Mouse (Mus musculus): ENCODE data around the gene Prdm4.

Gene Prdm4

DNA sequence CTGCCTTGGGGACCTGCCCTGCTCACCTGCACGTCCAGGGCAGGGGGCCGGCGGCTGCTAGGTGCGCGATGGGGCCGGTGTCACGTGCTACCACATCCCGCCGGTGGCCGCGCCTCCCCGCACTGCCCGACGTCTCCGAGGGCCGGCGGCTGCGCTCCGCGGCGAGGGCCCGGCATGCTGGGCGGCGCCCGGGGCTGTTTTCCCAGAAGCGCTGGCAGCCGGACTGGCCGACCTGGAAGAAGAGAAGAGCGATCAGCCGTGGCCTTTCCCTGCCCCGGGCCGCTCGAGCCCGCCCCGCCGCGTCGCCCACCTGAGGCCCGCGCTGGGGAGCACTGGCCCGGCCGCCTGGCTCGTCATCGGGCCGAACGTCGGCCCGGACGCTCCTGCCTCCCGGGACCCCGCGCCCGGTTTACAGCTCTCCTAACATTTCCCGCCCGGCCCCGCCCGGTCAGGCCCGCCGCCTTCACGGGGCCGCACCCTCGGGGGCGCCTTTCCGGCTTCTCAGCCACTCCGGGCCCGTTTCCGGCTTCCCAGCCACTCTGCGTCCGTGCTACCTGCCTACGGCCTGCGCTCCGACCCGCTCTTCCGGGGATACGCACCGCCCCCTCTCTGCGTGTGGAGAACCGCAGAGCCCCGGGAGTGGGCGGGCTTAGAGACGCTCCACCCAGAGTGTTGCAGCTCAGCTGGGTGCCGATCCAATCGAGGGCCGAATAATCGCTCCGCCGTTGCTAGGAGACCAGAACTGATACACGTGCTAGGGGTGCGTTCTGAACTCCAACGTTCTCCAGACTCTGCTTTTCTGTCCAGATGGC is at the start of gene Prdm4:
Gene Prdm4 (minus strand): TSS at position 645 of the 812 bp plus-strand sequence.
- DNase-seq: peak; percentile 99

DNA sequence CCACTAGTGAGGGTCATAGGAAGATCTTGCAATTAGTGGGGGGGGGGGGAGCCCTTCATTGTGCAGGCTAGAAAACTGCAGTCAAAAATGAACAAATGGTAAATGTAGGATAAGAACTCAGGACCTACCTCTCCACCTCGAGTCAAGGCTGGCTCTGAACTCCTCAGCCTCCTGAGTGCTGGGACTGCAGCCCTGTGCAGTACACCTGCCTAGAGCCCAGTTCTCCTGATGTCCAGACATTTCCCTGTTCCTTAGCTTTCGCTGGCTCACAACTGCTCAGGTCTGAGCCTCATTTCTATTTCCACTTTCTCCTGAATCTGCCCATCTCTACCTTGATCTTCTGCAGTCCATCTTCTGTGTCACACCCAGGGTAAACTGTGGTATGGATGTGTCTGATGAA is 49.5 kb upstream of the Prdm4 start:
- no peak for DNase-seq

DNA sequence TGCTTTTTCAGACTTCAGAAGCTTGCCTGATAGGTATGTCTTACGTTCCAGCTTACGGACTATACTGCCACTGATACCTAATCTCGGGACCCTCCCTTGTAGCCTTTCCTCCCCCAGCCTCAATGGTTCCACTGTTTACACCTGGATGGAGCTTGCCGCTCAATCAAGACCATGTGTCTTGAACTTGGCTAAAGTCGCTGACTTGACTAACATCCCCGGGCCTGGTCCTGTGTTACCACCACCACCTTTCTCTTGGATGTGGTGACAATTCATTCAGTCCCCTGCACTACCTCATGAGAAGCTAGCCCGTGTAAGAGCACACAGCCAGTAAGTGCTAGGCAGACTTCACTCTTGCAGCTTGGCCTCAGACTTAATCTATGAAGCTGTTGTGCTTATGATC is 47.4 kb upstream of the Prdm4 start:
- DNase-seq: no peak

- DNase-seq: no peak
Measured at GRCm38 (mm10) chr10:85962897-85963296, 46.0 kb upstream of the Prdm4 start.

DNA sequence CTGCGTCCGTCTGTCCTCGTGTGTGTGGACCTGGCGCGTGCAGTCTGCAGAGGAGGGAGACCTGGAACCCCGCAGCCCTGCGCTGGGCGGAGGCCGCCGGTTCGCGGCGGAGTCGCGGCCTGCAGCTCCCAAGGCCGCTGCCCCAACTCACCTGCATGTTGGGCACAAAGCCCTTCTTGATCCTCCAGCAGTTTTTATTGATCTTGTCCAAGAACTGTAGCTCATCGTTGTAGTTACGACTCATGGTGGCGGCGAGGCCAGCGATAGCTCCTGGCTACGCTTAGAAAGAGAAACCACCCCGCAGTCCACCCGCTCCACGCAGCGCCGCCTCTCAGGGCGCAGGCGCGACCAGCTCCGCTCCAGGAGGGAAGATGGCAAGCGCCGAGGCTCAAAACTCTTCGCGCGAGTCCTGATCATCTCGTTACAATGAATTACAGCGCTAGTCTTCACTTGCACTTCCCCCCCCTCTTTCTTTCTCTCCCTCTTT is 40.6 kb upstream of the Prdm4 start, which contains the start of gene Rtcb:
Gene Rtcb (minus strand): TSS at position 360 of the 487 bp plus-strand sequence.
- DNase-seq: peak; percentile 95

GRCm38 (mm10) chr10:85956871-85957419 is 40.0 kb upstream of the Prdm4 start:
- DNase-seq: no peak

- no peak for DNase-seq
Measured at GRCm38 (mm10) chr10:85954429-85954828, 37.5 kb upstream of the Prdm4 start.

DNA sequence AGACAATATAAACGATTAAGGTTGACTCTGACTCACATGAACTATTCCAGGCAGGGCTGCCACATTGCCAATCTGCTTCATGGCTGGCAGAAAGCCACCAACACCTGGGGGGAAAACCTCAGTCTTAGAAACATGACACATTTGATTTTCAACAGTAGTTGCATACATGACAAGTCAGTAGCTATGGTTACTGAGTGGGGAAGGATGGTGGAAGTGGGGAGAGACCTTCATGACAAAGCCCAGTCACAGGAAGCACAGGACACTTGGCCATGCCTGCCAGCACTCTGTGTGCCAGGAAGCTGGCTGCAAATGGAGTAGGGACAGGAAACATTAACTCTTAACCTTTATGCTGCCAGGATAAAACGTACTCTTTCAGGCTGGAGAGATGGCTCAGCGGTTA is 36.5 kb upstream of the Prdm4 start:
- no peak for DNase-seq

GRCm38 (mm10) chr10:85951765-85952443 is 35.0 kb upstream of the Prdm4 start:
- no peak for DNase-seq

DNA sequence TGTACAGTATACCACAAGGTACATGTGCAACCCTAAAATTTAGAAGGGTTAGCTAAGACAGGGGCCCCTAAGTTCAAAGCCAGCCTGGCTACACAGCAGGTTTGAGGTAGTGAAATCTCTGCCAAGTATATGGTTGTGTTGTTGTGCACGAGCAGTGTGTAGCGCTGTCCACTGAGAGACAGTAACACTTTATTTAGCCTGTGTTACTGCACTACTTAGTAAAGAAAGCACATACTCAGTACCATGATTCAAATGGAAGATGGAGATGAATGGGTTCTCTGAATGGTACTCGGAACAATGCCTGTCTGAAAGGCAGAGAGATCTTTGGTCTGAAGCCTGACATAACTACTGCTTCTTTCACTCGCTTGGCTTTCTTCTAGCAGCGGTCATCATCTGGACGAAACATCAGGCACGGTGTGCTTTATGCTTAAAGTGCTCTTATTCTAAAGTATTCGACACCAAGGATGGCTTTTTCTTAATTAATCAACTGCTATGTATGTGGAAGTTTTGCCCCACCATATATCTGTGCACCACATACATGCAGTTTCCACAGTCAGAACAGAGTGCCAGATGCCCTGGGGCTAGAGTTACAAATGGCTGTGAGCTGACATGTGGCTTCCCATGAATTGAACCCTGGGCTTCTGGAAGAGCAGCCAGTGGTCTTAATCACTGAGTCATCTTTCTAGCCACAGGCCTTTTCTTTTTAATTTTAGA is 31.7 kb upstream of the Prdm4 start:
- no peak for DNase-seq

DNA sequence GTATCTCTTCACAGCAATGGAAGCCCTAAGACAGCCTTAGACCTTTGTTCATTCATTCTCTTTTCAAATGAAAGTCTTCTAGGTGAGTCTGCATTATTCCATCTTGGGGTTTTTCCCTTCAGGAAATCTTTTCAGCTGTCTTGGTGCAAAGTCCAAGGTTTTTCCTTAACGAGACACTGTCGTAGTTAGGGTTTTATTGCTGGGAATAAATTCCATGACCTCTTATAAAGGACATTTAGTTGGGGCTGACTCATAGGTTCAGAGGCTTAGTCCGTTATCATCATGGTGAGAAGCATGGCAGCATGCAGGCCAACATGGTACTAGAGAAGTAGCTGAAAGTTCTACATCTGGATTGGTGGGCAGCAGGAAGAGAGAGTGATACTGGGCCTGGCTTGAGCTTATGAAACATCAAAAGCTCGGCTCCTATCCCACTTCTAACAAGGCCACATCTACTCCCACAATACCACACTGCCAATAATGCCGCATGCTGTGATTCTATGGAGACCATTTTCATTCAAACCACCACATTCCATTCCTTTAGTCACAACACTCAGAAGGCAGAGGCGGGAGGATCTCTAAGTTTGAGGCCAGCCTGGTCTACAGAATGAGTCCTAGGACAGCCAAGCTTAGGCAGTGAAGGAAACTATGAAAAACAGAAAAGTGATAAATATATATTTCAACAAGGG is 19.5 kb upstream of the Prdm4 start:
- no peak for DNase-seq

DNA sequence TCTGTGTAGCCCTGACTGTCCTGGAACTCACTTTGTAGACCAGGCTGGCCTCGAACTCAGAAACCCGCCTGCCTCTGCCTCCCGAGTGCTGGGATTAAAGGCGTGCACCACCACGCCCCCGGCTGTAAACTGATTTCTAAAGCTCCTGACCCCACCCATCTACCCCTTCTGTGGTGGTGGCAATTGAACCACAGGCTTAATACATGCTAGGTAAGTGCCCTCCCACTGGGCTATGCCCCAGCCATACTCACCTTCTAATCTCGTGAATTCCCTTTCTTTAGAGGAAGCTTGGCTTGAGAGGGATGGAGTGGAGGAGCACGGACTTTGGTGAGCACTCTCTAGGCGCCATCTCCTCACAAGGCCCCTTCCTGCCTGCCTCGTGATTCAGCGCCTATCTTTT is 13.0 kb upstream of the Prdm4 start:
- no peak for DNase-seq

- peak; percentile 6 for DNase-seq
Measured at GRCm38 (mm10) chr10:85929208-85929591, 12.3 kb upstream of the Prdm4 start.

- DNase-seq: peak; percentile 91
Measured at GRCm38 (mm10) chr10:85928499-85929207, 11.7 kb upstream of the Prdm4 start.

DNA sequence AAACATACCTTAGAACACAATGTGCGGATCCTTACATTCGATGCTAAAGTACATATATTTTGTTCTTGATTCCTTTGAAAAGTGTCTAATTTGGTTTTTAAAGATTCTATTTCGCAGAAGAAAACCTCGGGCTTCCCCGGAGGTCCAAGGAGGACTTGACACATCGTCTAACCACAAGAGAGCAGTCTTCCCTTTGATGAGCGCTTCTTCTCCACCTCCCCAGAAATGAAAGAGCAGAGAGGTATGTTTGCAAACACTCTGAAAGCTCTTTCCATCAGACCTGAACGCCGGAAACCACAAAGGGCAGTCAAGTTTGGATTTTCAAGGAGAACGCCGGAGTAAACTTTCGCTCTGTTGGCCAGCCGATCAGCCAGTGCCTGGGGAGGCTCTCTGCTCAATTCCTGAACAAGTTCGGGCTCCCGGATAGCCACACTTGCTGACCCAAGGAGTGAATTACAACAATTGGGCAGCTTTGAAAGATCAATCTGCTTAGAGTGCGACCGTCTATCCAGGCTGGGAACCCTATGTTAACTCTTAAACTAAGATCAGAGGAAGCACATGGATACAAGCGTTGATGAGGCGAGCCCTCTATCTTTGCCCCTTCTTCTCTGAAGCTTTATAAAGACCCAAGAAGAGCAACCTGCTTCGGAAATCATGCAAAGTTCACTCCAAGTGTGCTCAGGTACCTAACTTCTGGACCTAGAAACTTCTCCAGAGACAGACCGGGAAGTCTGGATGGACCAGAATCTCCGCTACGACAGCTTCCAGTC is 10.9 kb upstream of the Prdm4 start, which contains the start of gene Ascl4:
Gene Ascl4 (plus strand): TSS at position 6 of the 770 bp plus-strand sequence.
- DNase-seq: peak; percentile 39

DNA sequence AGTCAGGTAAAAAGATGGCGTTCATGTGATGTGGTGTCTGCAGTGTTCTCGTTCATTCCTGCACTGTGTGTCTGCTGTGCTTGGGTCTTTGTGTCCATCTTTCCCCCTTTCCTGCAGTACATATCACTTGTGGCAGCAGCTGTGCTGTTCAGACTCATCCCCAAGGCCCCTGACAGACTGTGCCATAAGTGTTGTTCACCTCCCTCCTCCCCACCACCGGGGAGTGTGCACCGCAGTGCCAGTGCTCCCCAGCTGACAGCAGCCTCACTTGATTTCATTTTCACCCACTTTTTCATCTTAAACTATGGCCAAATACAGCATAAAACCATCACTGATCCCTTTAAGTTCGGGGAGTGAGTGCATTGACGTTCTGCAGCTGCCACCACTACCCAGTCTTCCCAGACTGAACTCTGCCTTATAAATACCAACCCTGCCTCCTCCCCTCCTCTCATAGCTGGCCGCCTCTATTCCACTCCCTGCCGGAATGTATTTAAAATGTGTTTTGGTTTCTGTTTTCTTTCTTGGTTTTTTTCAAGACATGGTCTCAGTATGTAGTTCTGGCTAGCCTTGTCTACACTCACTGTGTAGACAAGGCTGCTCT is 37.0 kb downstream of the Prdm4 start:
- DNase-seq: no peak

DNA sequence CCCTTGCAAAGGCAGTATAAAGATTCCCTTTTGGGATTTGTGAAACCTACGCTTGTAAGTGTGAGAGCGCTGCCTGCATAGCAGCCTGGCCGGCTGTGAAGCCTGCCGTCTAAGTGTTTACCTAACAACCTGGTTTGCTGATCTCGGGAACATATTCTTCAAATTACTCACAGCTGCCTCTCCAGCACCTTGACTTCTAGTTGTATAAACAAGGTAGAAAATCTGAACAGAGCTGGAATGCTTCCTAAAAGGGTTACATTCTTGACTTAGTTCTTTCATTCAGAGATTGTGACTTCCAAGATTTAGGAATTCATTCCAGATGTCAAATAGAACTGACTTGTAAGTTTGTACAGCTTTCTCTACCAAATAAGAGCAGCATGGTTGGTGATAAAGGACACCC is 41.1 kb downstream of the Prdm4 start:
- DNase-seq: no peak

- DNase-seq: no peak
Measured at GRCm38 (mm10) chr10:85873861-85874544, 42.9 kb downstream of the Prdm4 start.

- peak; percentile 3 for DNase-seq
Measured at GRCm38 (mm10) chr10:85872479-85872773, 44.5 kb downstream of the Prdm4 start.

Measured in embryo, embryonic 11 days (tissue).